Mouse (Mus musculus) testis, adult 2 months (tissue): Measurements from ENCODE around the gene Thrb.

Source experiments
- CTCF ChIP-seq: fragments of 200-500 bp; IDR thresholded peaks from 2 replicates; pipeline ENCODE4 v1.5.1; 2012; ENCODE audit warnings: low read depth, mild to moderate bottlenecking, inconsistent platforms, low read length, moderate library complexity; ENCODE audit not compliant: control insufficient read depth, insufficient read depth, insufficient replicate concordance
- POLR2A ChIP-seq: fragments of 200-500 bp; IDR thresholded peaks from 2 replicates; pipeline ENCODE4 v1.6.1; 2012; ENCODE audit warnings: low read depth, mild to moderate bottlenecking, inconsistent platforms, low read length, moderate library complexity; ENCODE audit not compliant: control insufficient read depth

GRCm38 (mm10) chr14:17748945-17749344 is 88.9 kb downstream of the Thrb start:
- no peak for TF ChIP-seq CTCF
- TF ChIP-seq POLR2A = no peak
